Mouse (Mus musculus): Measurements from ENCODE around the gene Tbc1d22a. TPM values are rescaled to one million over a fixed set of nuclear protein-coding genes. Genes with fewer than 3 reads are reported as not detected.

Gene Tbc1d22a
- total RNA-seq, 2 experiments from 2014 or later: 32.3 TPM

DNA sequence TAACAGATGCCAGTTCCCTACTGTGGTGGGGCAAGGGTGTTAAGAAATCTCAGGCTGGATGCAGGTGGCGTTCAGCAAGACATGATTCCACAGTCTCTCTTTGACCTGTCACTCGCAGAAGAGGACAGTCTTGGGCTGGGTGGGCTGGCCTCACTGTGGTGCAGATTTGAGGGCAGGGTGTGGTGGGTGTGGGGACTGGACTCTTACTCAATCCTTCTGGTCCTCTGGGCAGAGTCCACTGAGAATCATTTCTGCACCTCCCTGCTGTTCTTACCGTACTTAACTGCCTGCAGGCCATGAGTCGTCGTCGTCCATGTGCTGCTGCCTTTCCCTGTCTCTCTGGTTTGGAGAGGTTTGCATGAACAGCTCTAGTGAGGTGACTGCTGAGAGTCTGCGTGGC, 61.5 kb downstream of the Tbc1d22a start:
- no peak for DNase-seq (ENCODE audit: low spot score in 2 of 2)

DNA sequence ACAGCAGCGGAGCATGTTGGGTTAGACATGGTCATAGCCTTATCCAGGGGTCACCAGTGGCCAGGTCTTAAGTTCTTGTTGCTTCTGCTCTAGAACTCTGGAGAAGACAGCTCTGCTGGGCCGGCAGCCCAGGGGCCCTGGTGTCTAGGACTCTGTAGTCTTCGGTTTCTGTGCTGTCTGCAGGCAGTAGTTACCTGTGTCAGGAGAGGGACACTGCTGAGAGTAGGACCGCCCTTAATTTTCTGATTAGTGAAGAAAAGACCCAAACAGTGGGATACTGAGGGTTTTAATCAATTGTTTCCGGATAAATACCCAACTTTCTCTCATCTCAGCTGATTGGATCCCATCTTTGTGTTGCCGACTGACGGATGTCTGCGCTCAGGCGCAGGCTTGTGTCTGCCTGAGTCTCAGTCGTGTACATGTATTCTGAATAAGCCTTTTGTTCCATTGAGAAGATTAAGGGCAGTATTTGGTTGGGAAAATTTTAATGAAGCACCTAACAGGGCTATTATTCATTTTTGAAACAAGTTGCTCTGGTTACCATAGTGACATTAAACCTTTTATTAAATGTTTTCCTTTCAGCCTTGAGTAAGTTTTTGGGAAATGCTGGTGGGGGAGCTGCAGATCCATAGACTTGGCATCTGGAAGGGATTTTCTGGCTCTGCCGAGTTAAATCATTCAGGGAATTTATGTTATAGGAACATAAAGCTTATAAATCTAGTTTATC, 62.4 kb downstream of the Tbc1d22a start:
- DNase-seq (ENCODE audit: low spot score in 2 of 2): no peak

DNA sequence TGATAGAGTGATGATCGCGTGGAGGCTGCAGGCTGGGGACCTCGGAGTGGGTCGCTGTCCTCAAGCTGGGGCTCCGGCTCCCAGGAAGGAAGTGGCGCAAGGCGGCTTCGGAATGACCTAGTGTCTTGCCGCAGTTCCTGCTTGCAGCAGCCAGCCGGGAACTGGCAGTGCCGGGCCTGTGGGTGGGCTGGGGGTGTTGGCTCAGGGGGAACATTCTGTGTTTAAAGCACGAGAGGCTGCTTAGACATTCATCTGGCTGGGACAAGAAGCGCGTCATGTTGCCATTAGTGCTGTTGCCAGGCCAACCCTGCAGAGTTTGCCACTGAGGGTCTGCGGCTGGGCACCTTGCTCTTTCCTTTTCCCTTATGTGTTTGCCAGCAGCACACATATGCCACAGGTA, 63.2 kb downstream of the Tbc1d22a start:
- no peak for DNase-seq (ENCODE audit: low spot score in 2 of 2)

DNA sequence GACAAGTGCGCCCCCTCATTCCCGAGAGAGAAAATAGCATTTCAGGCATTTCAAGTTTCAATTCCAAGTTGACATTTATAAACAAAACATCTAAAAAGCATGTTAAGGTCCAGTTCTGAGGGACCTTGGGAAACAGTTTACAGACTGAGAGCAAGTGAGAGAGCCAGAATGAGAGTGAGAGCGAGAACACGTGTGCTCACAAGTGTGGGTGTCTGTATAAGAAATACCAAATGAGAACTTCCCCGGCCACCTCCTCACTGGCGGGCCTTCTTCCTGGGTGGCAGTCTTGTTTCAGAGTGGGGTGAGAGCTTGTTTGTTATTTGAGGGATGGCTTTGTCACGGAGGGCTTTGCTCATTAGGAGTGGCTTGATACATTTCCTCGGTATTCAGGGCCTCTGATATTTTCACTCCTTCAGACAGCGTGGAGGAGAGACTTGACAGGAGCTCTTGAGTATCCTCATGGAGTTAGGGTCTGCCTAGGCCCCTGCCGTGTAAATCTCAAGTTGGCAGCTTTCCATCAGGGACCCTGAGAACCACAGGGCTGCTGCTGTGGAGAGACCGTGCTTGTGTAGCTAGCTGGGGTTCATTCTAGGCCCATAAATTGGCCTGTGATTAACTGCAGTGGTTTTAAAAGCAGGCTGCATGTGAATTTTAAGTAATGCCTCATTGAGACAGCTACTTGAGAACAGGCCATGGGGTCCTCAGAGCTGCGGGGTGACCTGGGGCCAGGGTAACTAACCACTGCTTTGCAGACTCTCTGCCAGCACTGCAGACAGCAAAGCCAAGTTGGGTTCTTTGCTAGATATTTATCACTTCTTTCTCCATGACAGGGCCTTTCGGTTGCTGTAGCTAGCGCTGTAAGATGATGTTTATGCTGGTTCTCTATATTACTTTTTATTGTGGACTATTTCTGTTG, 65.1 kb downstream of the Tbc1d22a start:
- DNase-seq (ENCODE audit: low spot score in 2 of 2): no peak

DNA sequence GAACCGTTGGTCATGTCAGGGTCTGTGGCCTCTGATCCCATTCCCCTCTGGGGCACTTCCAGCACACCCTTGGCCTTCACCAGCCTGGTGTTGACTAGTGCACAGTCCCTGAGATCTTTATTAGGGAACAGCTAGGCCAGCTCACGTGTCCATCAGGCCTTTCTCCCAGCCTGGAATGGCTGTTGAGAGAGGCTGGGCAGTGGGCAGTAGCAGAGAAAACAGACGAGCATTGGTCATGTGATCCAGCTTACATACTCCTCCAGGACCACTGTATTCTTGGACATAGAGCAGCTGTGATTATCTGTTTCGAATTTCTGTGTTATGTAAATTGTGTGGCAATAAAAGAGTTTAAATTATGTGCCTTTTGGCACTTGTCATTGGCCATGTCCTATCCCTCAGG, 65.9 kb downstream of the Tbc1d22a start:
- no peak for DNase-seq (ENCODE audit: low spot score in 2 of 2)

DNA sequence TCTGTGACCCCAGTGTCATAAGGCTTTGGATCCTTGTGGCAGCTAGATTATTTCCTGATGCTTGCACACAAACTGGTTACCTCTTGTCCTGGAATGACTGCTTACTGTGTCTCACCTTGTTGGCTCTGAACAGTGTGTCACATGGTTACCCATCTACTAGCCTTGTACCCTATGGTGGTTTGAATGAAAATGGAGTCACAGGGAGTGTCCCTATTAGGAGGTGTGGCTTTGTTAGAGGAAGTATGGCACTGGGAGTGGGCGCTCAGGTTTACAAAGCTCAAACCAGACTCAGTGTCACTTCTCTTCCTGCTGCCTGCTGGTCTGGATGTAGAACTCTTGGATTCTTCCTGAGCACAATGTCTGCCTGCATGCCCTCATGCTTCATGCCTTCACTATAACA, 69.0 kb downstream of the Tbc1d22a start:
- DNase-seq (ENCODE audit: low spot score in 2 of 2): no peak

DNA sequence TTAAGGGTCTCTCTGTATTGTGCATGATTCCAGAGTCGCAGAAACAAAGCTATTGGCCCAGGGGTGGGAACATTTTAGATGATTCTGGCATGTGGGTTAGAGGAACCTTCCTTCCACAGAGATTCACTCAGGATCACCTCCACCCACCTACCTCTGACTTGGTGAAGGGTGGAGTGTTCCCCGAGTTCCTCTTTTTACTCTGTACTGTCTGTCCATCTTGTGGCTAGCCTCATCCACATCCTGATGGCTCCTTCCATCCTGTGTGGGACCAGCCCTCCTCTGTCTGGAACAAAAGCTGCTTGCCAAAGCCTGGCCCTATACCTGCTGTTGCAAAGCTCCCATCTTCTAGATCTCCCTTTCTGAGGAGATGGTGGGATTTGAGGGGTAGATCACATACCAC, 71.0 kb downstream of the Tbc1d22a start:
- no peak for DNase-seq (ENCODE audit: low spot score in 2 of 2)

DNA sequence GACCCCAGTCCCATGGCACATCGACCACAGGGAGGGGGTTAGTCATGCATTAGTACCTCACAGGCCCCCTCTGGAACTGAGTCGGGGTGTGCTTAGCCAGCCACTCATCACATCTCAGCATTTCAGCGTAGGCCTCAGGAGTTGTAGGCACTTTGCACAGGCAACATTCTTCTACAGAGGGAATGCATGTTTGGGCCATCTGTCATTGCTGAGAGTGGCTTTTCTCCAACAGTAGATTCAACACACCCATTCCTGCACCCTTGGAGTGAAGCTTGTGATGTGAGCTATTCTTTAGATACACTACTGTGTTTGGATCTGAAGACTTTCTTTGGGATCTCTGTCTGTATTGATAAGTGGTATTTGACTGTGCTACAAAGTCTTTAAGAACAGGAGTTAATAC, 75.8 kb downstream of the Tbc1d22a start:
- no peak for DNase-seq (ENCODE audit: low spot score in 2 of 2)

DNA sequence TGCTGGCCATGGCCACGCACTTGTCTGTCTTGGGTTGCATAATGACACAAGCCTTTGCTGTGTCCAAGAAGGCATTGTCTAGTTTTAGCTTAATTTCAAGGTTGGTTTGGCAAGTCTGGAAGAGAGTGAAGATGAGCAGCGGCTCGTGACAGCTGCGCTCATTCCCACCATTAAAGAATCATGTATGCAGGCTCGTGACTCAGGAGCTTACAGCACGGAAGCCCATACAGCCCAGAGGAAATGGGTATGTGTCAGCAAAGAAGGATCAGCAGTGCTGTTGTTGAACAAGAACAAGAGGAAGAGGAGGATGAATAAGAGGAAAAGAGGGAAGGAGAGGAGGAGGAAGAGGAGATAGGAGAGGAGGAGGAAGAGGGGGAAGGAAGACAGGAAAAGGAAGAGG, 78.0 kb downstream of the Tbc1d22a start:
- DNase-seq (ENCODE audit: low spot score in 2 of 2): no peak

DNA sequence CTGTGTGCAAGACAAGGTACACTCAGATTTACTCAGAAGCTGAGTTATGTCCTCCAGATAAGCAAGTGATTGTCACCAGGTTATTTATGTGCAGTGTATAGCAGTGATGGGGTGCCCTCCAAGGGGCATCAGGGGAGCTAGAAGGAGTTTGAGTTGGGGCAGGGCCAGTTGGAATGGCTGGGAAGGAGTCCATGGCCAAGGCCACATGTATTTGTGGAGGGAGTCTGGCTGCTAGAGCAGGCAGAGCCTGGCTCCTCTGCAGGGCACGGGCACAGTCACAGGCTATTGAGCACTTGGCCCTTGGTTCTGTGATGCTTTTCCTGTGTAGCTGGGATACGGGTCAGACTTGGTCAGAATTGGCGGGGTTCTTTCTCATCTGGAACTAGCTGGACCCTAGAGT, 80.2 kb downstream of the Tbc1d22a start:
- no peak for DNase-seq (ENCODE audit: low spot score in 2 of 2)

DNA sequence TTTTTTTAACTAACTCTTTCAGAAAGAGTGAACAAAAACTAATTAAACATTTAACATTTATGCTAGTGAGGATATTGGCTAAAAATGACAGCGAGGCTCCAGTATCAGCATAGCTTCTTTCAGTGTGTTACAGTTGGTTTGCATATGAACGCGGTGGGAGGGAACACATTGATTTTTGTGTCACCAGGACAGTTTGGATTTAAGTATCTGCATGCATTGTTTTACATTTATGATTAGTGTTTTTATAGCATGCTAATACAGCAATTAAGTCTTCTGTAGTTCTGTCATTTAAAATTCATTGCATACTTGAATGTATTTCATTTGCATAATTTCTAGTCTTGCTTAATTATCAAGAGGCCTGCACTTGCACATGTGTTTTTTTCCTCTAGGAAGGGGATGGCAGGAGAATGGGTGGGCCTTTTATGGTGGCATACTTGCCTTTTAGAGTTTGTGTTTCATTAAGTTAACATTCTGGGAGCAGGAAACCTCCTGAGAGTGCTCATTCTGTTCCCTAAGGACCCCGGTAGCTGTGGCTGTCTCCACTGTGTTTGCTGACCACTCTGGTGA, 81.5 kb downstream of the Tbc1d22a start:
- no peak for DNase-seq (ENCODE audit: low spot score in 2 of 2)

DNA sequence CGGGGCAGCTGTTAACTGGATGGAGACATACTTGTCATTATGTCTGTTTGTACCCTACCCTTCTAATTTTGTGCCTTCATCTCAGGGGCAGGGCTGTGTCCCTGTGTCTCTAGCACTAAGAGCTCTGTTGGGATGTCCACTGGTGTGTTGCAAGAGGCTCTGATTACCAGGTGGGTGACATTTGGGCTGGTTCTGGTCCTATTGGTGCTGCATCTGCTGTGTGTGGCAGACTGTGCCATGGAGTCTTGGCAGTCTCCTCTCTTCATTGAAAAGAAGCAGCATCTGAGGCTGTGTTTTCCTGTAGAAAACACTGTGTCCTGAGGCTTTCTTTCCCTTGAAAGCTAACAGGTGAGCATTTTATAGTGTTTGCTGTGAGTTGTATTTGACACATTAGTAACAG, 83.0 kb downstream of the Tbc1d22a start:
- no peak for DNase-seq (ENCODE audit: low spot score in 2 of 2)

DNA sequence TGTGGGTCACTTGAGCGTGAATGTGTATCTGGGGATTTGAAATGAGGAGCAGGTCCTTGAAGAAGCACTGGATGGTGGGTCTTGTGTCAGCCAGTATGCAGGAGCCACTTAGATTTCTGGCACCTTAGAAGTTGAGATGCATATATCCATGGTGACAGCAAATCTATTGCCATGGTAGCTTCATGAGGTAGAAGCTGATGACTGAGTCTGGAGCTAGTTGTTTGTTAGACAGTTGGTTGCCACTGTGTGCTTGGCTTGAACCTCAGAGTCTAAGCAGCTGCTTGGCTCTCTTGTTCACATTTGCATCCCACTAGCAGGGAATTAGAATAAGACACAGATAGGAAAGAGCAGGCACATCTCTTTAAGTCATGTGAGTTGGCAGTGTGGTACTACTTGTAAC, 89.6 kb downstream of the Tbc1d22a start:
- no peak for DNase-seq (ENCODE audit: low spot score in 2 of 2)

DNA sequence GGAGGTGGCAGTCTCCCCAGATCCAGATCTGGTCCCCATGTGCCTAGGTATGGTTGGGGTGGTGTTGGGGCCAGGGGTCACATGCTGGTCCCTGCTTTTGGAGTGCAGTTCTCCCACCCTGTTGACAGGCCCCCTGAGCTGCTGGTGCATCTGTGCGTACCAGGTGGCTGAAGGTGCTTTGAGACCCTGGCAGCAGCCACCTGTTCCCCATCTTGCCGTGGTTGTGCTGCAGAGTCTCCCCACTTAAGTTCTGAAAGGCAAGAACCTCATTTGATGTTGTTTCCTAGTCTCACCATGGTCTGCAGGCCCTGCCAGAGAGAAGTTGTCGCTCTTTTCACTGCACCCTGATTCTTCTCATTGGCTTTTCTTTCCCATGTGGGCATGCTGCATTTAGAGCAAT, 90.6 kb downstream of the Tbc1d22a start:
- DNase-seq (ENCODE audit: low spot score in 2 of 2): no peak

DNA sequence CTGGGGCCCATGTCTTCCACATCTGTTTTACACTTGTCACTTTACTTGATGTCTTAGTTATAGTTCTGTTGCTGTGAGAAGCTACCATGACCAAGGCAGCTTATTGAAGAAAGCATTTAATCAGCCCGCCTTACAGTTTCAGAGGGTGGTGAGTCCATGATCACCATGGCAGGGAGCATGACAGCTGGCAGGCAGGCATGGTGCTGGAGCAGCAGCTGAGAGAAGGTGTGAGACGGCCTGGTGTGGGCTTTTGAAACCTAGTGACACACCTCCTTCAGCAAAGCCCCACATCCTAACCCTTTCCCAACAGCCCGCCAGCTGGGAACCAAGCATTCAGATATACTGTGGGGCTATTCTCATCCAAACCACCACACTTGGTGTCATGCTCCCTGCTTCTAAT, 91.0 kb downstream of the Tbc1d22a start:
- DNase-seq (ENCODE audit: low spot score in 2 of 2): no peak

DNA sequence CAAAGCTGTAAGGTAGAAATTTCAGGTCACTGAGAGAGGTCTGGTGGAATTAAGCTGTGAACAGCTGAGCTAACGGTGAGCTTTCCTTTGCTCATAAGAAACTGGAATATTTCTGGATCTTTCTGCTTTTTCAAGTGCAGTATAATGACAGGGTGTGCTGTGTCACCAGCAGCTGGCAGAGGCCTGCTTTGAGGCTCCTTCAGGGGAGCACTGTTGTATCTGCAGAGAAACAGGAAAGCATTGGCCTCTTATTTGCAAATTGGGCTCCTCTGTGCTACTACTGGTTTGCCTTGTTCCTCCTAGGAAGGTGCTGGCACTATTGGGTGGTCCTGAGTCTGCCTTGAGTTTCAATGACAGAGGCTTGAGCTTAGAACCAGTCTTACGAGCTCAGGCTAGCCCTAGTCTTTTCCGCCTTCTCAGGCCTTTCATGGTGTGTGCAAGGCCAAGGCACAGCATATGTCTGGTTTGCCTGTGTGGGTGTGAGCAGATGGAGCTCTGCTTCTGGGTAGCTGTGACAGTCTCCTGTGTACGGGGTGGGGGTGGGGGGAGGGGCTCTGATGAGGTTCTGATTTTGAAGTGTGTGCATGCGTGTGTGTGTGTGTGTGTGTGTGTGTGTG, 95.1 kb downstream of the Tbc1d22a start:
- no peak for DNase-seq (ENCODE audit: low spot score in 2 of 2)

DNA sequence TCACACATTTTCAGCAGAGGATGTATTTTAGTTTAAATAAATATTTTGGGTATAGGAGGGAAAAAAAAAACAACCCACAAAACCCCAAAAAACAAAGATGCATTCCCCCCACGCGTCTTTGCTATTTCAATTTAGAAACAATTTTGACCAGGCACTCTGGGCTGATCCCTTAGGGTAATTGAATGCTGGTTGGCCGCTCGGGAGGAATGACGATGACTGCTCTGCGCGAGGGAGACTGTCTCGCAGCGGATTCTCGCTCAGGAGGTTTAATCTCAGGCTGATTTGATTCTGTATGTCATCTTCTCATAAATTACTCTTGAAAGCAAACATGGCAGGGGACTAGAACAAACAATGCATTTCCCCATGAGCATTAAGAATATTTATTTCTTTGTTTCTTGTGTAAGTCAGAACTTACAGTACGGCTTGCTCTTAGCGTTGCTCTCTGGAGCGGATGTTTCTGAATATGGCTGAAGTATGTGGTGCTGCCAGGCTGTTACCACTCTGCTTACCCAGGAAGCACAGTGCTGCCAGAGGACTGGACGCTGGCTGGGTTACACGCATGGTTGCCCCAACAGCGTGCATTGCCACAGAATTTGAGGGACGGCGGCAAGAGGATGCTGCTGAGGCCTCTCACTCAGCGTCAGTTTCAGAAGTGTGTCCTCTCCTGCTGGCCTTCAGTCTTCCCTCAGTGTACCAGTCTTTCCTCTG, 106.7 kb downstream of the Tbc1d22a start:
- DNase-seq (ENCODE audit: low spot score in 2 of 2): no peak

DNA sequence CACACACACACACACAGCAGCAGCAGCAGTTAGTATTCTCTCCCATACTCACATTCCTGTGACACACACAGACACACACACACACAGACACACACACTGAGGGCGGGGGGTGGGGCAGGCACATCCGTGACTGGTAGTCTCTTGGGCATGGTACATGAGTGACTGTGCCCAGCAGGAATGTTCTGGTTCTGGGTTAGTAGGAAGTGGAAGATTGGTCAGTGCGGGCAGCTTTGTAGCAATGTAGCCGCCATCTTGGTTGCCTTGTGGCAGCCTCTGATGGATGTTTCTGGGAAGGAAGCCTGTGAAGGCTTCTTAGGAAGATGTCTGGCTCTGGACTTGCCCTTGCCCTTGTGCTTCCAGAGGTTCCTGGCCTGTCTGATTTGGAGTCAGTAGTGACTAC, 112.1 kb downstream of the Tbc1d22a start:
- no peak for DNase-seq (ENCODE audit: low spot score in 2 of 2)

DNA sequence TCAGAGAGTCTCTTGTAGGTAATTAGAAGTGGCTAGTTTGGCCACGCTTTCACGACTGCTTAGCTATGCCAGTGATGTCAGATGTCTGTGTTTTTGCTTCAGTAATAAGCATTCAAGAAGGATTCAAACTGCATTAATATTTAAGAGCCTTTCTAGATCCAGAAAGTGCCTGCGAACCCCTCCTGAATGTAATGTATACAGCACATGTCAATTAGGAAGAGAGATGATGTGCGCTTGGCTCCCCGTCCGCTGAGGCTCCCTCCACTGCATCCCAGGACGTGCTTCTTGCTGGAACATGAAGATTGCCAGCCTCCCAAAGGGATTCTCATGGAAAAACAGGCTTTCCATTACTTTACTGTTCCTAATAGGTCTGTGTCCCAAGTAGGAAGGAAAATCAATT, 115.7 kb downstream of the Tbc1d22a start:
- DNase-seq (ENCODE audit: low spot score in 2 of 2): no peak

DNA sequence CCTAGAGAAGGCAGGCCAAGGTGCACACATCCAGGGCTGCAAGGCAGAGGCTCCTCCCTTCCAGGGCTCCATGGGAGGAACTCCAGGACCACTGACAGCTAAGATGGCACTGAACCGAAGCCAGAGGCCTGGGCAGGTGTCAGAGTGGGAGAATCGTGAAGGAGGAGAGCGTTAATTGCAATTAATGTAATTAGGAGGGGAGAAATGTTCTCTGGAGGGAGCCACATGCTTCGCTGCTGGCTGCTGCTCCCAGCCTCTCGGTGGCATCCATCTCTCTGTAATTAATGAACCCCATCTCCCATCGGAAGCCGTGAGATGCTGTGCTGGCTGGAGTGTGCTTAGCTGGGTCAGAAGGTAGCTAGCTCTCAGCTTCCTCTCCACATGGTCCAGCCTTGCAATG, 116.2 kb downstream of the Tbc1d22a start:
- no peak for DNase-seq (ENCODE audit: low spot score in 2 of 2)
